Mouse (Mus musculus) kidney, adult 9 months (tissue): ENCODE results near the gene Lgals12.

ENCODE experiments used
- DNase-seq: peaks from one replicate; pipeline ENCODE4 v3.0.0; 2022

Lgals12 gene

GRCm38 (mm10) chr19:7583101-7583500 lies 23.9 kb downstream of the Lgals12 start:
- no peak for DNase-seq

GRCm38 (mm10) chr19:7581042-7581441 lies 26.0 kb downstream of the Lgals12 start:
- DNase-seq = no peak

GRCm38 (mm10) chr19:7577710-7578109 lies 29.3 kb downstream of the Lgals12 start:
- peak; percentile 25 for DNase-seq

GRCm38 (mm10) chr19:7576180-7576579 lies 30.8 kb downstream of the Lgals12 start:
- no peak for DNase-seq

- no peak for DNase-seq
Measured at GRCm38 (mm10) chr19:7569650-7570049, 37.3 kb downstream of the Lgals12 start.

- no peak for DNase-seq
Measured at GRCm38 (mm10) chr19:7568364-7568763, 38.6 kb downstream of the Lgals12 start.

- no peak for DNase-seq
Measured at GRCm38 (mm10) chr19:7566826-7567225, 40.2 kb downstream of the Lgals12 start.

- no peak for DNase-seq
Measured at GRCm38 (mm10) chr19:7564457-7564856, 42.5 kb downstream of the Lgals12 start.

GRCm38 (mm10) chr19:7563676-7564075 lies 43.3 kb downstream of the Lgals12 start:
- DNase-seq = no peak

- DNase-seq = peak; percentile 22
Measured at GRCm38 (mm10) chr19:7562601-7563129, 44.3 kb downstream of the Lgals12 start.

- no peak for DNase-seq
Measured at GRCm38 (mm10) chr19:7561456-7561855, 45.5 kb downstream of the Lgals12 start.

- no peak for DNase-seq
Measured at GRCm38 (mm10) chr19:7559986-7560385, 47.0 kb downstream of the Lgals12 start.

GRCm38 (mm10) chr19:7558675-7559074 lies 48.3 kb downstream of the Lgals12 start:
- no peak for DNase-seq

- DNase-seq = no peak
Measured at GRCm38 (mm10) chr19:7557844-7558243, 49.1 kb downstream of the Lgals12 start.

GRCm38 (mm10) chr19:7557328-7557822 lies 49.6 kb downstream of the Lgals12 start, which contains the start of gene Pla2g16:
TSS of gene Pla2g16 (plus strand) at chr19:7557459.
- peak; percentile 82 for DNase-seq

- DNase-seq = no peak
Measured at GRCm38 (mm10) chr19:7556641-7557040, 50.4 kb downstream of the Lgals12 start.

- no peak for DNase-seq
Measured at GRCm38 (mm10) chr19:7554881-7555280, 52.1 kb downstream of the Lgals12 start.

GRCm38 (mm10) chr19:7553441-7553840 lies 53.6 kb downstream of the Lgals12 start:
- DNase-seq = no peak

- no peak for DNase-seq
Measured at GRCm38 (mm10) chr19:7552301-7552673, 54.7 kb downstream of the Lgals12 start.

GRCm38 (mm10) chr19:7551550-7552300 lies 55.3 kb downstream of the Lgals12 start:
- no peak for DNase-seq

- DNase-seq = no peak
Measured at GRCm38 (mm10) chr19:7548924-7549323, 58.1 kb downstream of the Lgals12 start.
